Mouse (Mus musculus): ENCODE data around the gene Gng8. TPM values are rescaled to one million over a fixed set of nuclear protein-coding genes. Genes with fewer than 3 reads are reported as not detected.
A peak's percentile ranks its signal among the peaks of the same experiment; 100 is the strongest.

The Gng8 gene
- total and polyA plus RNA-seq, 2 experiments: 0.26 TPM; not detected in 1

GRCm38 (mm10) chr7:16894279-16894678 is 2.7 kb downstream of the Gng8 start:
- DNase-seq (ENCODE audit: extremely low read depth, low read depth, low spot score): no peak
- Histone ChIP-seq H3K9ac (ENCODE audit: low read depth, low read length) (no peak overlapping the region), H3K27me3 (ENCODE audit: control insufficient read depth, insufficient read depth, low read length) (no peaks in the 10 kb centered on the region; the same call in 1 of the 2 replicates), H3K27ac (replicated peaks; ENCODE audit: insufficient read depth, low read depth, low read length) (no peak overlapping the region), H3K36me3 (ENCODE audit: control insufficient read depth, insufficient read depth, low read length) (no peaks in the 10 kb centered on the region), H3K79me2 (ENCODE audit: control insufficient read depth, insufficient read depth, low read length) (no peaks in the 10 kb centered on the region), H3K4me1 (ENCODE audit: control insufficient read depth, insufficient read depth, low read length) (no peaks in the 10 kb centered on the region), H3K4me3 (ENCODE audit: insufficient read depth, low read depth, low read length) (no peak overlapping the region)
- TF ChIP-seq CTCF (IDR thresholded peaks at IDR 0.05; ENCODE audit: low read depth, low read length) (no peak), POLR2A (IDR thresholded peaks at IDR 0.05; ENCODE audit: extremely low read depth, insufficient read depth, low read length) (no peak)
- WGBS: 16% methylated on average over 4 of the region's 4 CpGs

DNA sequence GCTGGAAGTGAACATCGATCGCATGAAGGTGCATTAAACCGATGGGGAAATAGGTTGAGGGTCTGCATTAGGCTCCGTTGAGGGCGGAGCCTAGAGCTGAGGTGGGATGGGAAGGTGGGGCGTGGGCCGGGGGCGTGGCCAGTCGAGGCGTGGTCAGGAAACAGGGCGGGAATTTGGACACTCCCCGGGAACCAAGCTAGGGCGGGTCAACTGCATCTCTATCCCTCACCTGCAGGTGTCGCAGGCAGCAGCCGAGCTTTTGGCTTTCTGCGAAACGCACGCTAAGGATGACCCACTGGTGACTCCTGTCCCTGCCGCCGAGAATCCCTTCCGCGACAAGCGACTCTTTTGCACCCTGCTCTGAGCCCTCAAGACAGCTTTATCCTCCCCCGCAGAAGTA is 3.4 kb downstream of the Gng8 start:
- Histone ChIP-seq H3K9ac (ENCODE audit: low read depth, low read length) (no peak overlapping the region), H3K4me1 (ENCODE audit: control insufficient read depth, insufficient read depth, low read length) (no peaks in the 10 kb centered on the region)

DNA sequence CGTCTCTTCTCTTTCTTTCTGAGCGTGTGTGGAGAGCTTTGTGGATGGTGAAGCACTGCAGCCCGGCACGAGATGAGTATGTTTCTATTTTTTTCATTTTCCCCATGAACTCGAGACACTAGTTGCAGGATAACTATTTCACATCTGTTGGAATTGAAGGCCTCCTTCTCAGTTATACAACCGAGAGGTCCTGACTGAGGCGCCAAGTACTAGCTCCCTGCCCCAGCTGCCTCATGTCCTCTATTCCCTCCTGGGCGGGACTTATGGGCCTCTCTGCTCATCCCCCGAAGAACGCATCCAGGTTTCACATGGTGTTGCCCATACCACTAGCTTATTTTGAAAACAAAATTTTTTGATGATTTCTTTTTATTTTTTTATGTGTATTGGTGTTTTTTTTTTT is 3.9 kb downstream of the Gng8 start:
- no peak overlapping the region for H3K9ac ChIP-seq (ENCODE audit: low read depth, low read length)
- DNase-seq (ENCODE audit: extremely low read depth, low read depth, low spot score): no peak
- no peaks in the 10 kb centered on the region for H3K4me1 ChIP-seq (ENCODE audit: control insufficient read depth, insufficient read depth, low read length)
- no peaks in the 10 kb centered on the region for H3K79me2 ChIP-seq (ENCODE audit: control insufficient read depth, insufficient read depth, low read length)
- no peaks in the 10 kb centered on the region; the same call in 1 of the 2 replicates for H3K27me3 ChIP-seq (ENCODE audit: control insufficient read depth, insufficient read depth, low read length)
- no peak for TF ChIP-seq CTCF (IDR thresholded peaks at IDR 0.05; ENCODE audit: low read depth, low read length)
- no peak for TF ChIP-seq POLR2A (IDR thresholded peaks at IDR 0.05; ENCODE audit: extremely low read depth, insufficient read depth, low read length)
- H3K36me3 ChIP-seq (ENCODE audit: control insufficient read depth, insufficient read depth, low read length): no peaks in the 10 kb centered on the region
- 40% methylated on average over 10 of the region's 10 CpGs for WGBS
- H3K4me3 ChIP-seq (ENCODE audit: insufficient read depth, low read depth, low read length): no peak overlapping the region
- H3K27ac ChIP-seq (replicated peaks; ENCODE audit: insufficient read depth, low read depth, low read length): no peak overlapping the region

More for the DNA sequence above, 3.4 kb downstream of the Gng8 start:
- peak; percentile 28 for DNase-seq (ENCODE audit: extremely low read depth, low read depth, low spot score)
- Histone ChIP-seq H3K27ac (replicated peaks; ENCODE audit: insufficient read depth, low read depth, low read length) (no peak overlapping the region), H3K36me3 (ENCODE audit: control insufficient read depth, insufficient read depth, low read length) (no peaks in the 10 kb centered on the region), H3K27me3 (ENCODE audit: control insufficient read depth, insufficient read depth, low read length) (no peaks in the 10 kb centered on the region; the same call in 1 of the 2 replicates), H3K4me3 (ENCODE audit: insufficient read depth, low read depth, low read length) (no peak overlapping the region), H3K79me2 (ENCODE audit: control insufficient read depth, insufficient read depth, low read length) (no peaks in the 10 kb centered on the region)
- 1% methylated on average over 24 of the region's 24 CpGs for WGBS
- TF ChIP-seq CTCF (IDR thresholded peaks at IDR 0.05; ENCODE audit: low read depth, low read length): peak; percentile 93
- TF ChIP-seq POLR2A (IDR thresholded peaks at IDR 0.05; ENCODE audit: extremely low read depth, insufficient read depth, low read length): no peak

DNA sequence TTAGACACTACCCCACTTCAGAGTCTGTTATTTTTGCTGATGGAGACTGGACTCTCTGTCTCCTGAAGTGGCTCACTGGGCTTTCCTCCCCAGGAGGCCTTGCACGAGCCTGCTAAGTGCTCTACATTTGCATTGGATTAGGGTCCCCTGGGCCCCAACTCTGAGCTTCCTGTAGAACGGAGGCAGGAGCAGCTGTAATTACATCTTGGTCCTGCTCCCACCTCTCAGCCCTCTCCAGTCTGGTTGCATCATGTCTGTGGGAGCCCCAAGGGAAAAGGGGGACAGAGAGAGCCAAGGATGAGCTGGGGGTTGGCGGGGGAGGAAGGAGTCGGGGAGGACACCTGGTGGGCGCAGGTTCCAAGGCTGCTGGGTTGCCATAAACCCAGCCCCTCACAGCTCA is 8.9 kb downstream of the Gng8 start:
- WGBS: 56% methylated on average over 5 of the region's 5 CpGs
- no peak for DNase-seq (ENCODE audit: extremely low read depth, low read depth, low spot score)

DNA sequence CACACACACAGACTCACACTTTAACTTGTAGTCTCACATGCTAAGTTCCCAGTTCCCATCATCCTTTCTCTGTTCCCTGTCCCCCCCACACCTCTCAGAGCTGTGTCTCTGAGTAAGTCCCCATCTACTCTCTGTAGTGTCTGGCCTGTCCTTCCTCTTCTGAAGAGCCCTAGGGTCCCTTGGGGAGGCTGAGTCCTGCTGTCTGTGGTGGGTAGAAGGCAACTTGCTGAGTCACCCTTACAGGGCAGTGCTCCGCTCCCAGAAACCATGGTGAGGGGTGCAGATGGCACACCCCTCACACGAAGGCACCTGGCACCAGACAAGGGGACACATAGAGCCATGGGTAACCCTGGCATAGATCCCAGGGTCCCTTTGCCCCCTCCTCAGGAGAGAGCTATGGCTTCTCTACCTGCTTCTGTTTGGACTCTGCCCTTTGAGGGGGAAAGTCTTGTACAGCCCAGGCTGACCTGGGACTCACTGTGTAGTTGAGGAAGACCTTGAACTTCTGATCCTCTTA is 11.9 kb downstream of the Gng8 start:
- no peak overlapping the region for H3K9ac ChIP-seq (ENCODE audit: low read depth, low read length)
- no peaks in the 10 kb centered on the region for H3K27me3 ChIP-seq (ENCODE audit: control insufficient read depth, insufficient read depth, low read length)

More for the DNA sequence above, 8.9 kb downstream of the Gng8 start:
- H3K27me3 ChIP-seq (ENCODE audit: control insufficient read depth, insufficient read depth, low read length): no peaks in the 10 kb centered on the region
- H3K9ac ChIP-seq (ENCODE audit: low read depth, low read length): no peak overlapping the region
- no peaks in the 10 kb centered on the region for H3K79me2 ChIP-seq (ENCODE audit: control insufficient read depth, insufficient read depth, low read length)
- H3K4me3 ChIP-seq (ENCODE audit: insufficient read depth, low read depth, low read length): no peak overlapping the region
- H3K27ac ChIP-seq (replicated peaks; ENCODE audit: insufficient read depth, low read depth, low read length): no peak overlapping the region
- TF ChIP-seq CTCF (IDR thresholded peaks at IDR 0.05; ENCODE audit: low read depth, low read length): no peak
- no peak for TF ChIP-seq POLR2A (IDR thresholded peaks at IDR 0.05; ENCODE audit: extremely low read depth, insufficient read depth, low read length)
- no peaks in the 10 kb centered on the region for H3K4me1 ChIP-seq (ENCODE audit: control insufficient read depth, insufficient read depth, low read length)
- H3K36me3 ChIP-seq (ENCODE audit: control insufficient read depth, insufficient read depth, low read length): no peaks in the 10 kb centered on the region

GRCm38 (mm10) chr7:16904120-16904675 is 12.6 kb downstream of the Gng8 start:
- Histone ChIP-seq H3K4me1 (ENCODE audit: control insufficient read depth, insufficient read depth, low read length) (no peaks in the 10 kb centered on the region), H3K9ac (ENCODE audit: low read depth, low read length) (no peak overlapping the region), H3K4me3 (ENCODE audit: insufficient read depth, low read depth, low read length) (no peak overlapping the region), H3K27ac (replicated peaks; ENCODE audit: insufficient read depth, low read depth, low read length) (no peak overlapping the region), H3K36me3 (ENCODE audit: control insufficient read depth, insufficient read depth, low read length) (no peaks in the 10 kb centered on the region), H3K27me3 (ENCODE audit: control insufficient read depth, insufficient read depth, low read length) (no peaks in the 10 kb centered on the region), H3K79me2 (ENCODE audit: control insufficient read depth, insufficient read depth, low read length) (no peaks in the 10 kb centered on the region)
- 57% methylated on average over 10 of the region's 10 CpGs for WGBS
- DNase-seq (ENCODE audit: extremely low read depth, low read depth, low spot score): no peak
- TF ChIP-seq POLR2A (IDR thresholded peaks at IDR 0.05; ENCODE audit: extremely low read depth, insufficient read depth, low read length): no peak
- no peak for TF ChIP-seq CTCF (IDR thresholded peaks at IDR 0.05; ENCODE audit: low read depth, low read length)

More for the DNA sequence above, 11.9 kb downstream of the Gng8 start:
- no peaks in the 10 kb centered on the region for H3K36me3 ChIP-seq (ENCODE audit: control insufficient read depth, insufficient read depth, low read length)
- DNase-seq (ENCODE audit: extremely low read depth, low read depth, low spot score): no peak
- H3K79me2 ChIP-seq (ENCODE audit: control insufficient read depth, insufficient read depth, low read length): no peaks in the 10 kb centered on the region
- no peak overlapping the region for H3K4me3 ChIP-seq (ENCODE audit: insufficient read depth, low read depth, low read length)
- 79% methylated on average over 2 of the region's 2 CpGs for WGBS
- no peaks in the 10 kb centered on the region for H3K4me1 ChIP-seq (ENCODE audit: control insufficient read depth, insufficient read depth, low read length)
- H3K27ac ChIP-seq (replicated peaks; ENCODE audit: insufficient read depth, low read depth, low read length): no peak overlapping the region
- TF ChIP-seq CTCF (IDR thresholded peaks at IDR 0.05; ENCODE audit: low read depth, low read length) (no peak), POLR2A (IDR thresholded peaks at IDR 0.05; ENCODE audit: extremely low read depth, insufficient read depth, low read length) (no peak)

Measured in liver, adult 2 months (tissue).